Mouse (Mus musculus): ENCODE data around the gene Tex45. TPM values are rescaled to one million over a fixed set of nuclear protein-coding genes. Genes with fewer than 3 reads are reported as not detected.

Tex45 gene
- total RNA-seq, 1 experiment, result not detected

GRCm38 (mm10) chr8:3516450-3517116 lies 45.9 kb downstream of the Tex45 start:
- no peaks in the 10 kb centered on the region for H3K9me3 ChIP-seq (ENCODE audit: control insufficient read depth, insufficient read depth, low read depth, low read length)
- H3K4me3 ChIP-seq (ENCODE audit: insufficient read depth in 1 of 2, low read depth in 1 of 2, low read length in 2 of 2, poor library complexity in 1 of 2, severe bottlenecking in 1 of 2), result peak overlapping the region; percentile 71 to 91
- no peak overlapping the region for H3K27ac ChIP-seq (ENCODE audit: insufficient read depth, low read depth, low read length, poor library complexity, severe bottlenecking)
- TF ChIP-seq CHD2 (IDR thresholded peaks at IDR 0.05; ENCODE audit: low read depth, low read length), result peak; percentile 98
- no peak for TF ChIP-seq ZC3H11A (IDR thresholded peaks at IDR 0.05; ENCODE audit: borderline replicate concordance, low read depth, low read length)
- TF ChIP-seq ZNF384 (IDR thresholded peaks at IDR 0.05; ENCODE audit: low read depth, low read length), result no peak
- no peak for TF ChIP-seq MAFK (IDR thresholded peaks at IDR 0.05; ENCODE audit: insufficient read depth, low read depth, low read length)
- peak; percentile 99 for TF ChIP-seq HCFC1 (IDR thresholded peaks at IDR 0.05; ENCODE audit: borderline replicate concordance, insufficient read depth, low read length)
- in situ Hi-C loops (cut with MboI; ENCODE audit: low sequenced_read_pairs in 2 of 2, unreplicated experiment in 2 of 2), result no loop called here
- H3K9ac ChIP-seq (ENCODE audit: insufficient read depth, low read depth, low read length, poor library complexity, severe bottlenecking), result peak overlapping the region; percentile 81
- peak; percentile 93 for DNase-seq (ENCODE audit: low read depth, low spot score)
- H3K36me3 ChIP-seq (ENCODE audit: control insufficient read depth, insufficient read depth, low read length, poor library complexity, severe bottlenecking), result peaks cover 20% of the 10 kb centered on the region
- H3K4me1 ChIP-seq (ENCODE audit: control insufficient read depth in 2 of 2, insufficient read depth in 2 of 2, low read length in 2 of 2, poor library complexity in 1 of 2), result peaks cover 0 to 7% of the 10 kb centered on the region in 2 experiments; a peak in 2 of 4 replicates

GRCm38 (mm10) chr8:3517117-3517495 lies 46.4 kb downstream of the Tex45 start:
- Histone ChIP-seq H3K9me3 (ENCODE audit: control insufficient read depth, insufficient read depth, low read depth, low read length) (no peaks in the 10 kb centered on the region), H3K9ac (ENCODE audit: insufficient read depth, low read depth, low read length, poor library complexity, severe bottlenecking) (peak overlapping the region; percentile 81), H3K36me3 (ENCODE audit: control insufficient read depth, insufficient read depth, low read length, poor library complexity, severe bottlenecking) (peaks cover 24% of the 10 kb centered on the region), H3K27ac (ENCODE audit: insufficient read depth, low read depth, low read length, poor library complexity, severe bottlenecking) (no peak overlapping the region), H3K4me3 (ENCODE audit: insufficient read depth in 1 of 2, low read depth in 1 of 2, low read length in 2 of 2, poor library complexity in 1 of 2, severe bottlenecking in 1 of 2) (peak overlapping the region; percentile 71 to 91), H3K4me1 (ENCODE audit: control insufficient read depth in 2 of 2, insufficient read depth in 2 of 2, low read length in 2 of 2, poor library complexity in 1 of 2) (peaks cover 0 to 7% of the 10 kb centered on the region in 2 experiments; a peak in 2 of 4 replicates)
- no peak for DNase-seq (ENCODE audit: low read depth, low spot score)
- in situ Hi-C loops (cut with MboI; ENCODE audit: low sequenced_read_pairs in 2 of 2, unreplicated experiment in 2 of 2), result no loop called here
- no peak for TF ChIP-seq ZC3H11A (IDR thresholded peaks at IDR 0.05; ENCODE audit: borderline replicate concordance, low read depth, low read length)
- no peak for TF ChIP-seq HCFC1 (IDR thresholded peaks at IDR 0.05; ENCODE audit: borderline replicate concordance, insufficient read depth, low read length)
- TF ChIP-seq MAFK (IDR thresholded peaks at IDR 0.05; ENCODE audit: insufficient read depth, low read depth, low read length), result no peak
- no peak for TF ChIP-seq ZNF384 (IDR thresholded peaks at IDR 0.05; ENCODE audit: low read depth, low read length)
- TF ChIP-seq CHD2 (IDR thresholded peaks at IDR 0.05; ENCODE audit: low read depth, low read length), result no peak

- Histone ChIP-seq H3K36me3 (ENCODE audit: control insufficient read depth, insufficient read depth, low read length, poor library complexity, severe bottlenecking) (peaks cover 36% of the 10 kb centered on the region), H3K27ac (ENCODE audit: insufficient read depth, low read depth, low read length, poor library complexity, severe bottlenecking) (no peak overlapping the region), H3K9ac (ENCODE audit: insufficient read depth, low read depth, low read length, poor library complexity, severe bottlenecking) (no peak overlapping the region), H3K4me1 (ENCODE audit: control insufficient read depth in 2 of 2, insufficient read depth in 2 of 2, low read length in 2 of 2, poor library complexity in 1 of 2) (peaks cover 0 to 3% of the 10 kb centered on the region in 2 experiments; a peak in 1 of 4 replicates), H3K4me3 (ENCODE audit: insufficient read depth in 1 of 2, low read depth in 1 of 2, low read length in 2 of 2, poor library complexity in 1 of 2, severe bottlenecking in 1 of 2) (no peak overlapping the region), H3K9me3 (ENCODE audit: control insufficient read depth, insufficient read depth, low read depth, low read length) (no peaks in the 10 kb centered on the region)
- no peak for TF ChIP-seq MAFK (IDR thresholded peaks at IDR 0.05; ENCODE audit: insufficient read depth, low read depth, low read length)
- no peak for TF ChIP-seq ZC3H11A (IDR thresholded peaks at IDR 0.05; ENCODE audit: borderline replicate concordance, low read depth, low read length)
- no peak for TF ChIP-seq HCFC1 (IDR thresholded peaks at IDR 0.05; ENCODE audit: borderline replicate concordance, insufficient read depth, low read length)
- no peak for TF ChIP-seq CHD2 (IDR thresholded peaks at IDR 0.05; ENCODE audit: low read depth, low read length)
- no peak for TF ChIP-seq ZNF384 (IDR thresholded peaks at IDR 0.05; ENCODE audit: low read depth, low read length)
- in situ Hi-C loops (cut with MboI; ENCODE audit: low sequenced_read_pairs in 2 of 2, unreplicated experiment in 2 of 2), result no loop called here
- DNase-seq (ENCODE audit: low read depth, low spot score), result no peak
Measured at GRCm38 (mm10) chr8:3522007-3522697, 51.5 kb downstream of the Tex45 start.

- Histone ChIP-seq H3K27ac (ENCODE audit: insufficient read depth, low read depth, low read length, poor library complexity, severe bottlenecking) (no peak overlapping the region), H3K4me3 (ENCODE audit: insufficient read depth in 1 of 2, low read depth in 1 of 2, low read length in 2 of 2, poor library complexity in 1 of 2, severe bottlenecking in 1 of 2) (no peak overlapping the region), H3K9ac (ENCODE audit: insufficient read depth, low read depth, low read length, poor library complexity, severe bottlenecking) (no peak overlapping the region), H3K4me1 (ENCODE audit: control insufficient read depth in 2 of 2, insufficient read depth in 2 of 2, low read length in 2 of 2, poor library complexity in 1 of 2) (peaks cover 3 to 6% of the 10 kb centered on the region in 2 experiments; a peak in 2 of 4 replicates), H3K9me3 (ENCODE audit: control insufficient read depth, insufficient read depth, low read depth, low read length) (no peaks in the 10 kb centered on the region), H3K36me3 (ENCODE audit: control insufficient read depth, insufficient read depth, low read length, poor library complexity, severe bottlenecking) (peaks cover 7% of the 10 kb centered on the region; the same call in 1 of the 2 replicates)
- DNase-seq (ENCODE audit: low read depth, low spot score), result no peak
- no peak for TF ChIP-seq ZNF384 (IDR thresholded peaks at IDR 0.05; ENCODE audit: low read depth, low read length)
- no peak for TF ChIP-seq ZC3H11A (IDR thresholded peaks at IDR 0.05; ENCODE audit: borderline replicate concordance, low read depth, low read length)
- TF ChIP-seq MAFK (IDR thresholded peaks at IDR 0.05; ENCODE audit: insufficient read depth, low read depth, low read length), result no peak
- no peak for TF ChIP-seq CHD2 (IDR thresholded peaks at IDR 0.05; ENCODE audit: low read depth, low read length)
- TF ChIP-seq HCFC1 (IDR thresholded peaks at IDR 0.05; ENCODE audit: borderline replicate concordance, insufficient read depth, low read length), result no peak
- in situ Hi-C loops (cut with MboI; ENCODE audit: low sequenced_read_pairs in 2 of 2, unreplicated experiment in 2 of 2), result no loop called here
Measured at GRCm38 (mm10) chr8:3530816-3531215, 60.2 kb downstream of the Tex45 start.

All from ES-E14 (cell line).